9 mouse cellular contexts compared by ENCODE assay signal in genomic region chr5:110869242-110869669, GRCm38 (mm10). TPM values are rescaled to one million over a fixed set of nuclear protein-coding genes. Genes with fewer than 3 reads are reported as not detected.
DNase-seq lines count a peak whose midpoint lies in the region; ATAC-seq and TF ChIP-seq lines count a peak whose summit lies in the region.
"Had no signal": no experiment of that assay in that cellular context is flagged by ENCODE, and none has a peak within 500 bp of the region (broad histone marks: within the 10 kb centered on the region; RNA-seq: fewer than 3 reads in every experiment).

No protein-coding gene starts in this region.

- peak; percentile 43; the same call in 1 of the 2 replicates for ATAC-seq in forebrain, postnatal 0 days
- peak; percentile 53 for ATAC-seq in midbrain, embryonic 15.5 days (replicated peaks)
- ATAC-seq in erythroid progenitor cell, adult 5-6 weeks (replicated peaks; ENCODE audit: low FRiP score, poor library complexity, severe bottlenecking): no peak

- WGBS in forebrain, postnatal 0 days: 12% methylated on average over 8 of the region's 8 CpGs
- WGBS in midbrain, embryonic 15.5 days: 21% methylated on average over 8 of the region's 8 CpGs
- WGBS in cerebellum, adult 2 months: 51% methylated on average over 8 of the region's 8 CpGs

- no peak overlapping the region for H3K9ac ChIP-seq in forebrain, postnatal 0 days
- no peak overlapping the region for H3K9ac ChIP-seq in midbrain, embryonic 15.5 days
- H3K9ac ChIP-seq: liver, embryonic 15.5 days had no signal

- H3K27ac ChIP-seq in forebrain, postnatal 0 days (ENCODE audit: low read depth, low read length): no peak overlapping the region
- H3K27ac ChIP-seq in midbrain, embryonic 15.5 days: peak overlapping the region; percentile 61
- no peak overlapping the region for H3K27ac ChIP-seq in cerebellum, adult 2 months (ENCODE audit: insufficient read depth, low read length)
- H3K27ac ChIP-seq: liver, embryonic 15.5 days had no signal

- TF ChIP-seq CTCF in forebrain, postnatal 0 days (IDR thresholded peaks at IDR 0.05; ENCODE audit: low read depth): no peak
- no peak for TF ChIP-seq CTCF in cerebellum, adult 2 months (IDR thresholded peaks at IDR 0.05; ENCODE audit: borderline replicate concordance, insufficient read depth, low read depth, low read length)

- H3K36me3 ChIP-seq in forebrain, postnatal 0 days (ENCODE audit: insufficient read depth): no peaks in the 10 kb centered on the region
- H3K36me3 ChIP-seq in midbrain, embryonic 15.5 days (replicated peaks): no peaks in the 10 kb centered on the region

- H3K4me3 ChIP-seq in forebrain, postnatal 0 days (ENCODE audit: low read depth, low read length): no peak overlapping the region
- no peak overlapping the region for H3K4me3 ChIP-seq in midbrain, embryonic 15.5 days
- no peak overlapping the region for H3K4me3 ChIP-seq in cerebellum, adult 2 months (replicated peaks; ENCODE audit: insufficient read depth, low read depth, low read length)
- H3K4me3 ChIP-seq: liver, embryonic 15.5 days had no signal

- intact Hi-C loops in heart, postnatal 14 days (cut with DNase I): no loop called here

- no peaks in the 10 kb centered on the region for H3K9me3 ChIP-seq in forebrain, postnatal 0 days (ENCODE audit: low read length)
- H3K9me3 ChIP-seq in midbrain, embryonic 15.5 days: no peaks in the 10 kb centered on the region
- H3K9me3 ChIP-seq: liver, embryonic 15.5 days had no signal

- no peak for TF ChIP-seq POLR2A in cerebellum, adult 2 months (IDR thresholded peaks at IDR 0.05; ENCODE audit: borderline replicate concordance, insufficient read depth, low read length)

- DNase-seq in heart, adult 9 months (ENCODE audit: low spot score in 2 of 2): peak; percentile 27 to 37
- no peak for DNase-seq in heart, postnatal 14 days
- DNase-seq in brain, adult 2 months (ENCODE audit: low read depth, low spot score): peak; percentile 41
- DNase-seq in forebrain, postnatal 0 days: peak; percentile 40
- DNase-seq in spleen, postnatal 4 days (ENCODE audit: low spot score in 2 of 2): no peak
- no peak for DNase-seq in cerebellum, adult 2 months

- no peak overlapping the region for H3K4me2 ChIP-seq in forebrain, postnatal 0 days (ENCODE audit: low read depth)
- no peak overlapping the region for H3K4me2 ChIP-seq in midbrain, embryonic 15.5 days
- H3K4me2 ChIP-seq: liver, embryonic 15.5 days had no signal

- H3K4me1 ChIP-seq in forebrain, postnatal 0 days (ENCODE audit: insufficient read depth): peaks cover 6% of the 10 kb centered on the region; the same call in 1 of the 2 replicates
- H3K4me1 ChIP-seq in midbrain, embryonic 15.5 days: peaks cover 40% of the 10 kb centered on the region
- no peaks in the 10 kb centered on the region; the same call in 1 of the 2 replicates for H3K4me1 ChIP-seq in cerebellum, adult 2 months (ENCODE audit: control insufficient read depth, insufficient read depth, low read length)
- H3K4me1 ChIP-seq: liver, embryonic 15.5 days had no signal

- no peaks in the 10 kb centered on the region for H3K27me3 ChIP-seq in forebrain, postnatal 0 days (ENCODE audit: insufficient read depth, low read length)
- H3K27me3 ChIP-seq in midbrain, embryonic 15.5 days (replicated peaks): no peaks in the 10 kb centered on the region
- H3K27me3 ChIP-seq in cerebellum, adult 2 months (ENCODE audit: control insufficient read depth, insufficient read depth, low read length): no peaks in the 10 kb centered on the region
- H3K27me3 ChIP-seq: liver, embryonic 15.5 days had no signal

RNA-seq across cellular contexts. Expression of gene Ttc28, which starts 10.3 kb away (rescaled TPM):
- total RNA-seq in heart, postnatal 14 days (2021): 10 to 100 TPM; 20.5 to 21.6 TPM
- 50.4 and 58.2 TPM in 2 replicates for total RNA-seq in forebrain, postnatal 0 days (2014; rRNA removed)
- polyA plus RNA-seq in forebrain, postnatal 0 days (2015; fragmentation: Nextera tagmentation; extraction: Ambion mirVana): 12.6 and 14.5 TPM in 2 replicates
- 23.8 and 24.9 TPM in 2 replicates for polyA plus RNA-seq in midbrain, embryonic 15.5 days (2015; fragmentation: Nextera tagmentation; extraction: Ambion mirVana)
- 5.5 and 6.7 TPM in 2 replicates for polyA plus RNA-seq in cerebellum, adult 2 months (2012; rRNA removed)
- total RNA-seq in erythroid progenitor cell, adult 5-6 weeks (2015; ENCODE audit: low replicate concordance): 4.2 and 5.4 TPM in 2 replicates
- total RNA-seq in erythroid progenitor cell, adult 5-6 weeks (2017; ENCODE audit: low replicate concordance): 3.9 and 6.8 TPM in 2 replicates

RNA-seq across cellular contexts. Expression of gene Chek2, which starts 29.5 kb away (rescaled TPM):
- total RNA-seq in heart, postnatal 14 days (2021): 1 to 10 TPM; 4.0 to 5.2 TPM
- total RNA-seq in forebrain, postnatal 0 days (2014; rRNA removed): 2.9 and 3.8 TPM in 2 replicates
- 3.4 and 4.3 TPM in 2 replicates for polyA plus RNA-seq in forebrain, postnatal 0 days (2015; fragmentation: Nextera tagmentation; extraction: Ambion mirVana)
- polyA plus RNA-seq in midbrain, embryonic 15.5 days (2015; fragmentation: Nextera tagmentation; extraction: Ambion mirVana): 5.0 and 6.7 TPM in 2 replicates
- 2.2 and 3.3 TPM in 2 replicates for polyA plus RNA-seq in cerebellum, adult 2 months (2012; rRNA removed)
- 55.9 and 67.5 TPM in 2 replicates for total RNA-seq in erythroid progenitor cell, adult 5-6 weeks (2015; ENCODE audit: low replicate concordance)
- total RNA-seq in erythroid progenitor cell, adult 5-6 weeks (2017; ENCODE audit: low replicate concordance): 93.8 and 111 TPM in 2 replicates

RNA-seq across cellular contexts. Expression of gene Hscb, which starts 29.7 kb away (rescaled TPM):
- 10 to 100 TPM; 16.4 to 20.7 TPM for total RNA-seq in heart, postnatal 14 days (2021)
- 10.8 and 16.0 TPM in 2 replicates for total RNA-seq in forebrain, postnatal 0 days (2014; rRNA removed)
- 11.2 and 11.9 TPM in 2 replicates for polyA plus RNA-seq in forebrain, postnatal 0 days (2015; fragmentation: Nextera tagmentation; extraction: Ambion mirVana)
- 6.0 and 8.6 TPM in 2 replicates for polyA plus RNA-seq in midbrain, embryonic 15.5 days (2015; fragmentation: Nextera tagmentation; extraction: Ambion mirVana)
- polyA plus RNA-seq in cerebellum, adult 2 months (2012; rRNA removed): 21.6 and 24.4 TPM in 2 replicates
- 26.4 and 63.1 TPM in 2 replicates for total RNA-seq in erythroid progenitor cell, adult 5-6 weeks (2015; ENCODE audit: low replicate concordance)
- 38.1 and 50.4 TPM in 2 replicates for total RNA-seq in erythroid progenitor cell, adult 5-6 weeks (2017; ENCODE audit: low replicate concordance)

RNA-seq across cellular contexts. Expression of gene Ulk1, which starts 59.4 kb away (rescaled TPM):
- 10 to 100 TPM; 76.1 to 76.9 TPM for total RNA-seq in heart, postnatal 14 days (2021)
- total RNA-seq in forebrain, postnatal 0 days (2014; rRNA removed): 49.8 and 65.9 TPM in 2 replicates
- 16.8 and 20.8 TPM in 2 replicates for polyA plus RNA-seq in forebrain, postnatal 0 days (2015; fragmentation: Nextera tagmentation; extraction: Ambion mirVana)
- 37.1 and 39.1 TPM in 2 replicates for polyA plus RNA-seq in midbrain, embryonic 15.5 days (2015; fragmentation: Nextera tagmentation; extraction: Ambion mirVana)
- 94.7 and 96.0 TPM in 2 replicates for polyA plus RNA-seq in cerebellum, adult 2 months (2012; rRNA removed)
- total RNA-seq in erythroid progenitor cell, adult 5-6 weeks (2015; ENCODE audit: low replicate concordance): 50.3 and 71.4 TPM in 2 replicates
- 28.7 and 39.8 TPM in 2 replicates for total RNA-seq in erythroid progenitor cell, adult 5-6 weeks (2017; ENCODE audit: low replicate concordance)

Comparison
In these comparisons a context has a peak if more than half of its experiments do, and no peak if none do; other contexts are left out.
1. DNase-seq: peak in heart, adult 9 months (2 of 2), brain, adult 2 months (single experiment) and forebrain, postnatal 0 days (single experiment); none in heart, postnatal 14 days (0 of 2), spleen, postnatal 4 days (0 of 2) and cerebellum, adult 2 months (0 of 2).
2. RNA of gene Chek2, which starts 29.5 kb away (total RNA-seq): 55.9 to 111 TPM in erythroid progenitor cell, adult 5-6 weeks; 4.0 to 5.2 TPM in heart, postnatal 14 days and 2.9 to 3.8 TPM in forebrain, postnatal 0 days; every median in the first group is over 4 times any median in the second.